ENCODE assay signal across 16 mouse cellular contexts in genomic region chr7:120972471-120972870, GRCm38 (mm10). TPM values are rescaled to one million over a fixed set of nuclear protein-coding genes. Genes with fewer than 3 reads are reported as not detected.
"Had no signal": no experiment of that assay in that cellular context is flagged by ENCODE, and none has a peak within 500 bp of the region (broad histone marks: within the 10 kb centered on the region; RNA-seq: fewer than 3 reads in every experiment).

No protein-coding gene starts in this region.

RNA-seq across cellular contexts. Expression of gene Mfsd13b, which starts 9.8 kb away (rescaled TPM):
- total RNA-seq: gastrocnemius, adult 2 months; gastrocnemius, postnatal 10 days; gastrocnemius, postnatal 25 days; gastrocnemius, postnatal 4 days; granulocyte monocyte progenitor cell, adult 5-6 weeks; heart, adult 8-10 months; heart, postnatal 10 days; heart, postnatal 25 days; heart, postnatal 4 days; left cerebral cortex, postnatal 4 days; liver, adult 2 months had no signal
- polyA plus RNA-seq: forebrain, embryonic 16.5 days; hindbrain, embryonic 12.5 days; hindbrain, embryonic 16.5 days; inflammation-experienced regulatory T-cells, adult 6 months; kidney, embryonic 14.5 days; liver, adult 2 months had no signal
